Mouse (Mus musculus) neutrophil, adult 83 days (primary cell): ENCODE data around the gene Igsf3. TPM values are rescaled to one million over a fixed set of nuclear protein-coding genes. Genes with fewer than 3 reads are reported as not detected.

Experiments
- total RNA-seq, 2 experiments: library from RNA; stranded (reverse); gene quantifications; one replicate each; pipeline ENCODE4 v1.2.4; 2023

Gene Igsf3
- 1 to 10 TPM; 1.8 to 3.0 TPM for total RNA-seq

DNA sequence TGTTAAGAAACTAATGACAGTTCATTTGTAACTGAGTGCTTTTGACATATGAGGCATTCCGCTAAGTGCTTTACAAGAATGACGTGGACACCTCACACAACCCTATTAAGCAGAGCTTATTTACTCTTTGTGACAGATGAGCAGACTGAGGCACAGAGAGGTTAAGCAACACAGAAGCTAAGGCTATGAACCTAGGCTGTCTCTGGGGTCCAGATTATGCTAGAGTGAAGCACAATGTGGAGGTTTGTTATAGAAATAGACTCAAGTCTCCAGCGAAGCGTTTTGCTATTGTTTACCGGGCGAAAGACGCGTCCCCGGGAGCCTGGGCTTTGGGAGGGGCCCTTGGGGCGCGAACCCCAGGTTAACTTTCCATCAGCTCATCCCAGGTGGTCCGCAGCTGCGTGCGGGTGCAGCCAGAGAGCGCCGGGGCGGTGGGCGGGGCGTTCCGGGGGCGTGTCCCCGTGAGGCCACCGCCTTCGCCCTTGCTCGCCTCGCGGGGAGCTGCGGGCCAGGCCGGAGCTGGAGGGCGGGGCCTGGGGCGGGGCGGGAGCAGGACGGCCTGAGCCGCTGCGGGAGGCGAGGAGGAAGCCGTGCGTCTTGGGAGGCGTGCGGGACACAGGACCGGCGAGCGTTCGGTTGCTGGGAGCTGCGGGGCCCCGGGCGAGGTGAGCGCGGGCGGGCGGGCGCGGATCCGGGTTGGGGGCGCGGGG lies at the start of gene Igsf3:
Gene Igsf3, plus strand, starts transcription at position 546 of the 710 bp plus-strand sequence.

Other genes with a start within 250 kb of the Igsf3 start
- gene Cd2, start 89.1 kb upstream of the Igsf3 start, total RNA-seq, result 1 to 10 TPM in 1 of 2 experiments, under 1 TPM in 1; 0.92 to 3.8 TPM
- gene Atp1a1, start 227.6 kb downstream of the Igsf3 start, total RNA-seq, result 100 to 1,000 TPM in 1 of 2 experiments, 10 to 100 TPM in 1; 98.5 to 102 TPM